Mouse (Mus musculus): Measurements from ENCODE around the gene Arcn1.

GRCm38 (mm10) chr9:44709600-44709999 lies 58.0 kb downstream of the Arcn1 start:
- TF ChIP-seq CTCF (IDR thresholded peaks at IDR 0.05; ENCODE audit: low read depth) (peak; percentile 78), EP300 (optimal IDR thresholded peaks at IDR 0.05) (no peak)
